Mouse (Mus musculus) neutrophil, adult 5-6 weeks (primary cell): ENCODE results near the gene Mrpl22. TPM values are rescaled to one million over a fixed set of nuclear protein-coding genes. Genes with fewer than 3 reads are reported as not detected.
"Not testable (repeated sequence)": the region's sequence is repeated elsewhere in the genome, so short reads cannot be mapped to it uniquely, and the experiment has no call there.

Experiments
- ATAC-seq: fragments of 151-379, 151-347 bp; 2 replicates; pipeline ENCODE4 v1.8.0; 2017; ENCODE audit warnings: mild to moderate bottlenecking, moderate TSS enrichment; ENCODE audit not compliant: insufficient number of reproducible peaks, poor library complexity, low FRiP score, severe bottlenecking; ENCODE audit errors: extremely low read depth
- total RNA-seq: library from RNA; stranded (forward); fragments of 200-1000 nt; gene quantifications from 2 replicates; pipeline ENCODE4 v1.2.3, GENCODE M21; 2017

Gene Mrpl22
- total RNA-seq, 1 experiment from 2014 or later, result 14.1 TPM

- no peak for ATAC-seq
These were observed 1.8 kb upstream of the Mrpl22 start for GRCm38 (mm10) chr11:58169666-58170065.

- ATAC-seq, result peak; percentile 85
These were observed 8.1 kb downstream of the Mrpl22 start for GRCm38 (mm10) chr11:58179563-58179962.

- not testable (repeated sequence) for ATAC-seq
These were observed 8.5 kb downstream of the Mrpl22 start for GRCm38 (mm10) chr11:58179986-58180385.

GRCm38 (mm10) chr11:58180756-58181155 is 9.3 kb downstream of the Mrpl22 start:
- ATAC-seq, result no peak

- ATAC-seq, result peak; percentile 51; the same call in 1 of the 2 replicates
These were observed 12.1 kb downstream of the Mrpl22 start for GRCm38 (mm10) chr11:58183579-58183978.

GRCm38 (mm10) chr11:58189675-58190074 is 18.2 kb downstream of the Mrpl22 start:
- ATAC-seq, result no peak

- no peak for ATAC-seq
These were observed 21.9 kb downstream of the Mrpl22 start for GRCm38 (mm10) chr11:58193326-58193725.

- ATAC-seq, result no peak
These were observed 22.5 kb downstream of the Mrpl22 start for GRCm38 (mm10) chr11:58193860-58194520.

- ATAC-seq, result no peak
These were observed 27.2 kb downstream of the Mrpl22 start for GRCm38 (mm10) chr11:58198663-58199062.

- peak; percentile 97 for ATAC-seq
These were observed 28.0 kb downstream of the Mrpl22 start, which contains the start of the genes Igtp and Irgm2 for GRCm38 (mm10) chr11:58199229-58200037. Gene Igtp, plus strand, starts transcription at chr11:58199556. Gene Irgm2, plus strand, starts transcription at chr11:58199618.

- ATAC-seq, result no peak
These were observed 28.8 kb downstream of the Mrpl22 start for GRCm38 (mm10) chr11:58200226-58200625.

GRCm38 (mm10) chr11:58201052-58201451 is 29.6 kb downstream of the Mrpl22 start:
- no peak for ATAC-seq

GRCm38 (mm10) chr11:58210321-58210886 is 38.9 kb downstream of the Mrpl22 start:
- ATAC-seq, result no peak

- ATAC-seq, result no peak
These were observed 39.7 kb downstream of the Mrpl22 start for GRCm38 (mm10) chr11:58211062-58211681.

- ATAC-seq, result no peak
These were observed 40.2 kb downstream of the Mrpl22 start for GRCm38 (mm10) chr11:58211682-58212067.

GRCm38 (mm10) chr11:58213673-58214342 is 42.3 kb downstream of the Mrpl22 start:
- ATAC-seq, result no peak

- ATAC-seq, result peak; percentile 96
These were observed 43.1 kb downstream of the Mrpl22 start for GRCm38 (mm10) chr11:58214391-58215048.

GRCm38 (mm10) chr11:58215049-58215430 is 43.6 kb downstream of the Mrpl22 start:
- ATAC-seq, result not testable (repeated sequence)
